Mouse (Mus musculus): ENCODE results near the gene Vsnl1. TPM values are rescaled to one million over a fixed set of nuclear protein-coding genes. Genes with fewer than 3 reads are reported as not detected.

Gene Vsnl1
- total and polyA plus RNA-seq, 3 experiments: 0.16 TPM; not detected in 2

GRCm38 (mm10) chr12:11367099-11367765 lies 69.2 kb downstream of the Vsnl1 start:
- TF ChIP-seq GATA2 (IDR thresholded peaks at IDR 0.05; ENCODE audit: borderline replicate concordance, low read depth, low read length) (no peak), GATA1 (IDR thresholded peaks at IDR 0.05; ENCODE audit: borderline replicate concordance, low read length) (no peak), TAL1 (conservative IDR thresholded peaks at IDR 0.05; ENCODE audit: low read depth, low read length) (no peak), CTCF (IDR thresholded peaks at IDR 0.05; ENCODE audit: low read depth, low read length) (no peak), POLR2AphosphoS5 (IDR thresholded peaks at IDR 0.05; ENCODE audit: insufficient replicate concordance, low read depth, low read length) (no peak)
- no peak for DNase-seq (ENCODE audit: low spot score)
- H3K36me3 ChIP-seq (replicated peaks): no peaks in the 10 kb centered on the region
- no peak overlapping the region for H3K4me3 ChIP-seq (ENCODE audit: low read depth, low read length)
- ATAC-seq (ENCODE audit: extremely low read depth, insufficient number of reproducible peaks, low FRiP score, poor library complexity, severe bottlenecking): no peak
- no peaks in the 10 kb centered on the region for H3K9me3 ChIP-seq (replicated peaks)
- no peaks in the 10 kb centered on the region for H3K4me1 ChIP-seq (ENCODE audit: insufficient read depth, low read depth, low read length)
- H3K27me3 ChIP-seq (ENCODE audit: insufficient read depth, low read length): no peaks in the 10 kb centered on the region

GRCm38 (mm10) chr12:11364870-11365269 lies 71.5 kb downstream of the Vsnl1 start:
- no peak for DNase-seq (ENCODE audit: low spot score)
- Histone ChIP-seq H3K4me3 (ENCODE audit: low read depth, low read length) (no peak overlapping the region), H3K36me3 (replicated peaks) (no peaks in the 10 kb centered on the region), H3K4me1 (ENCODE audit: insufficient read depth, low read depth, low read length) (no peaks in the 10 kb centered on the region), H3K9me3 (replicated peaks) (no peaks in the 10 kb centered on the region), H3K27me3 (ENCODE audit: insufficient read depth, low read length) (no peaks in the 10 kb centered on the region)
- no peak for ATAC-seq (ENCODE audit: extremely low read depth, insufficient number of reproducible peaks, low FRiP score, poor library complexity, severe bottlenecking)
- TF ChIP-seq GATA2 (IDR thresholded peaks at IDR 0.05; ENCODE audit: borderline replicate concordance, low read depth, low read length) (no peak), TAL1 (conservative IDR thresholded peaks at IDR 0.05; ENCODE audit: low read depth, low read length) (no peak), POLR2AphosphoS5 (IDR thresholded peaks at IDR 0.05; ENCODE audit: insufficient replicate concordance, low read depth, low read length) (no peak), GATA1 (IDR thresholded peaks at IDR 0.05; ENCODE audit: borderline replicate concordance, low read length) (no peak), CTCF (IDR thresholded peaks at IDR 0.05; ENCODE audit: low read depth, low read length) (no peak)

GRCm38 (mm10) chr12:11362435-11362834 lies 74.0 kb downstream of the Vsnl1 start:
- H3K27me3 ChIP-seq (ENCODE audit: insufficient read depth, low read length): no peaks in the 10 kb centered on the region
- TF ChIP-seq GATA2 (IDR thresholded peaks at IDR 0.05; ENCODE audit: borderline replicate concordance, low read depth, low read length) (no peak), GATA1 (IDR thresholded peaks at IDR 0.05; ENCODE audit: borderline replicate concordance, low read length) (no peak), CTCF (IDR thresholded peaks at IDR 0.05; ENCODE audit: low read depth, low read length) (no peak), TAL1 (conservative IDR thresholded peaks at IDR 0.05; ENCODE audit: low read depth, low read length) (no peak)
- H3K4me1 ChIP-seq (ENCODE audit: insufficient read depth, low read depth, low read length): no peaks in the 10 kb centered on the region
- H3K36me3 ChIP-seq (replicated peaks): no peaks in the 10 kb centered on the region
- H3K9me3 ChIP-seq (replicated peaks): no peaks in the 10 kb centered on the region
- ATAC-seq (ENCODE audit: extremely low read depth, insufficient number of reproducible peaks, low FRiP score, poor library complexity, severe bottlenecking) (no peak), DNase-seq (ENCODE audit: low spot score) (no peak)
- no peak overlapping the region for H3K4me3 ChIP-seq (ENCODE audit: low read depth, low read length)

GRCm38 (mm10) chr12:11350895-11351294 lies 85.5 kb downstream of the Vsnl1 start:
- TF ChIP-seq CTCF (IDR thresholded peaks at IDR 0.05; ENCODE audit: low read depth, low read length) (peak; percentile 2; the same call in 1 of the 2 replicates), GATA2 (IDR thresholded peaks at IDR 0.05; ENCODE audit: borderline replicate concordance, low read depth, low read length) (no peak)
- DNase-seq (ENCODE audit: low spot score) (peak; percentile 7), ATAC-seq (ENCODE audit: extremely low read depth, insufficient number of reproducible peaks, low FRiP score, poor library complexity, severe bottlenecking) (no peak)
- Histone ChIP-seq H3K9me3 (replicated peaks) (no peaks in the 10 kb centered on the region), H3K36me3 (replicated peaks) (no peaks in the 10 kb centered on the region), H3K27me3 (ENCODE audit: insufficient read depth, low read length) (no peaks in the 10 kb centered on the region), H3K4me1 (ENCODE audit: insufficient read depth, low read depth, low read length) (no peaks in the 10 kb centered on the region), H3K4me3 (ENCODE audit: low read depth, low read length) (no peak overlapping the region)

GRCm38 (mm10) chr12:11349870-11350269 lies 86.5 kb downstream of the Vsnl1 start:
- Histone ChIP-seq H3K4me1 (ENCODE audit: insufficient read depth, low read depth, low read length) (no peaks in the 10 kb centered on the region), H3K9me3 (replicated peaks) (no peaks in the 10 kb centered on the region), H3K4me3 (ENCODE audit: low read depth, low read length) (no peak overlapping the region), H3K27me3 (ENCODE audit: insufficient read depth, low read length) (no peaks in the 10 kb centered on the region), H3K36me3 (replicated peaks) (no peaks in the 10 kb centered on the region)
- ATAC-seq (ENCODE audit: extremely low read depth, insufficient number of reproducible peaks, low FRiP score, poor library complexity, severe bottlenecking): no peak
- DNase-seq (ENCODE audit: low spot score): no peak
- no peak for TF ChIP-seq GATA1 (IDR thresholded peaks at IDR 0.05; ENCODE audit: borderline replicate concordance, low read length)
- no peak for TF ChIP-seq GATA2 (IDR thresholded peaks at IDR 0.05; ENCODE audit: borderline replicate concordance, low read depth, low read length)
- TF ChIP-seq TAL1 (conservative IDR thresholded peaks at IDR 0.05; ENCODE audit: low read depth, low read length): no peak
- no peak for TF ChIP-seq CTCF (IDR thresholded peaks at IDR 0.05; ENCODE audit: low read depth, low read length)

- Histone ChIP-seq H3K4me3 (ENCODE audit: low read depth, low read length) (no peak overlapping the region), H3K9me3 (replicated peaks) (no peaks in the 10 kb centered on the region), H3K4me1 (ENCODE audit: insufficient read depth, low read depth, low read length) (no peaks in the 10 kb centered on the region), H3K27me3 (ENCODE audit: insufficient read depth, low read length) (no peaks in the 10 kb centered on the region), H3K36me3 (replicated peaks) (no peaks in the 10 kb centered on the region)
- TF ChIP-seq GATA2 (IDR thresholded peaks at IDR 0.05; ENCODE audit: borderline replicate concordance, low read depth, low read length): no peak
- no peak for TF ChIP-seq TAL1 (conservative IDR thresholded peaks at IDR 0.05; ENCODE audit: low read depth, low read length)
- no peak for TF ChIP-seq CTCF (IDR thresholded peaks at IDR 0.05; ENCODE audit: low read depth, low read length)
- no peak for TF ChIP-seq GATA1 (IDR thresholded peaks at IDR 0.05; ENCODE audit: borderline replicate concordance, low read length)
- no peak for TF ChIP-seq POLR2AphosphoS5 (IDR thresholded peaks at IDR 0.05; ENCODE audit: insufficient replicate concordance, low read depth, low read length)
- ATAC-seq (ENCODE audit: extremely low read depth, insufficient number of reproducible peaks, low FRiP score, poor library complexity, severe bottlenecking) (no peak), DNase-seq (ENCODE audit: low spot score) (no peak)
Observed at GRCm38 (mm10) chr12:11348423-11348822, 88.0 kb downstream of the Vsnl1 start.

Data from G1E (cell line).